Mouse (Mus musculus) gastrocnemius, adult 2 months (tissue): ENCODE measurements around the gene Lypd6b. TPM values are rescaled to one million over a fixed set of nuclear protein-coding genes. Genes with fewer than 3 reads are reported as not detected.

ENCODE experiments used
- DNase-seq: peaks from one replicate; pipeline ENCODE4 v3.0.0; 2022
- H3K27ac ChIP-seq: fragments of 200-600 bp; 2 replicates; pipeline ENCODE4 v1.8.1; 2022; ENCODE audit warnings: mild to moderate bottlenecking
- H3K4me3 ChIP-seq: fragments of 200-600 bp; 2 replicates; pipeline ENCODE4 v1.8.1; 2022; ENCODE audit warnings: mild to moderate bottlenecking, moderate library complexity
- CTCF ChIP-seq: fragments of 200-600 bp; IDR thresholded peaks from 2 replicates; pipeline ENCODE4 v1.8.1; 2022; ENCODE audit warnings: antibody characterized with exemption, mild to moderate bottlenecking, moderate library complexity
- intact Hi-C: fragments of 180-260 bp; cut with DNase I; formaldehyde crosslinking; loops from one replicate; pipeline ENCODE4 v1.15.1; 2025
- total RNA-seq, 2 experiments: library from RNA; stranded (reverse); gene quantifications; 2 replicates each; pipeline ENCODE4 v1.2.3; 2021

Gene Lypd6b
- total RNA-seq, 2 experiments from 2014 or later = not detected

DNA sequence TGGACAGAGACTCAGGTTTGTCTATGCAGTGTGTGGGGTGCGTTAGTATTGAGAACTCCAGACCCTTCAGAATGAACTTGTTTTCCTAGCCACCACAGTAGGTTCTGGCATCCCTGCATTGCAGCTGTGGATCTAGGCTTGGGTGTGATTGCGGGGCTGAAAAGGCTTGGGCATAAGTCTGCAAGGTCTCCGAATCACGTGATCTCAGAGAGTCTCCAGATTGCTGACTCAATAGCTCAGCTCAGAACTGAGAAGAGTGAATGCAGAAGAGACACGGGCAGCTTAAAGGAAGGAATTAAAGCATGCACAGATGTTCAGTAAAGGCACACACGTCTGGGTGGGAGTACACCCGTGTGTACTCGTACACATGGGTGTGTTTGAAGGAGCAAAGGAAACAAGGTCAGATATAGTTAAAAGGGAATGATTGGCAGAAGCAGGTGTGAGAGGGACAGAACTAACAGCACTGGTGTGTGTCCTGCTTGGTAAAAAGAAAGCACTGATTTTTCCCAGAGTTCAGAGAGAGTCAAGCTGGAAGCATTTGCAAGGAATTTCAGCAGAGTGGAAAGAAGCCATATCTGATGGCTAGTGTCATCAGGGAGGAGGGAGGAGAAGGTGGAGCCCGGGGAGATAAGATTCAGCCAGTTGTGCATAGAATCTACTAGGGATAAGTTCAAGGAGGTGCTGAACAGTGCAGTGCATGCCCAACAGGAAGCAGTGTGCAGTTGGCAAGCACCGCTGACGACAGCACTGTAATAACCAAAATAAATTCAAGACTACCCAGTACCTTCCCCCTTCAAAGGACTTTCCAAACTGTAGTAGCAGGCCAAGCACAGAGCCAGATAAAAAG lies 37.5 kb upstream of the Lypd6b start:
- peak overlapping the region; percentile 47 for H3K4me3 ChIP-seq
- DNase-seq = no peak
- H3K27ac ChIP-seq = peak overlapping the region; percentile 40; the same call in 1 of the 2 replicates
- intact Hi-C loops = no loop called here
- no peak for TF ChIP-seq CTCF

DNA sequence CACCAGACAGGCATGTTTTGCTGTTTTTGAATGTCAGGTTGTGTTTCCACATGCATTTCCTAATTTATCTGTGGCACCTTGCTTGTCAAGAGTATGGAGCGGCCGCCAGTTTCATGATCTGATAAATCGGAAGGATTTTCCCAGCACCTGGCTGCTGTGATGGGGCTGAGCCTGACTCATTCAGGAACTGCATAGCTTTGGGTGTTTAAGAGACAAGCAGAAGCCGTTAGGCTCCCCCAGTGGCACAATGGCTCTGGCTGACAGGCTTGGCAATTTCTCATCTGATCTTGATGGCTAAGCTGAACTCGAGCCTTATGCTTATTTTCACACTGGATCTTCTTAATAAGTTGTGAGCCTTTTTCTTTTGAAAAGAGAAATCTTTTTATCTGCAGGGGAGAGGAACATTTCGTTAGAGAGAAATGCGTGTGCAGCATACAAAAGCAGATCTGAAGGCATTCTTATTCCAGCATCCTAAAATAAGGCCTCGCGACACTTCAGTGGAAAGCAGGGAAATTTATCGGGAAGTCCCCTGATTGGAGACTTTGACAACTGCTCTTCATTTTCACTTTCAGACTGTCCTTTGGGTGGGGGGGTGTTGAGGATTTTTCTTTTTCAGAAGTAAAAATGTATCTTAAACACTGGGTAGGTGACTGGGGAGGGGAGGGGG lies 35.8 kb upstream of the Lypd6b start:
- H3K27ac ChIP-seq = no peak overlapping the region
- no peak overlapping the region for H3K4me3 ChIP-seq
- intact Hi-C loops = no loop called here
- no peak for DNase-seq
- no peak for TF ChIP-seq CTCF

DNA sequence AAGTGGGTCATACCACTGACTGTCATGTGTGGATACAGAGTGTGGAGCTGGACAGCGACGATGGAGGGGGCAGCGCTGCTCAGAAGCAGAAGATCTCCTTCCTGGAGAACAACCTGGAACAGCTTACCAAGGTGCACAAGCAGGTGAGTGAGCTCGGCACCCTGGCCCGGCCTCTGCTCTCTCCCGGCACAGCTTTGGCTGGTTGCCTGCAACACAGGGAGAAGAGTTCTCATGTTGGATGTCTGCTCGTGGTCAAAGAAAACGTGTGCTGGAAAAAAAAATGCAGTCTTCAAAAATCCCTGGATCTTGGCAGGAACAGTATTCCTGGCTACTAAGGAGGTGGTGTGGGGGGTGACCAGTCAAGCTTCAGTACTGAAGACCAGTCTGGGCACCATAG lies 35.3 kb upstream of the Lypd6b start:
- no peak for DNase-seq
- intact Hi-C loops = no loop called here
- no peak overlapping the region for H3K4me3 ChIP-seq
- TF ChIP-seq CTCF = no peak
- H3K27ac ChIP-seq = no peak overlapping the region

DNA sequence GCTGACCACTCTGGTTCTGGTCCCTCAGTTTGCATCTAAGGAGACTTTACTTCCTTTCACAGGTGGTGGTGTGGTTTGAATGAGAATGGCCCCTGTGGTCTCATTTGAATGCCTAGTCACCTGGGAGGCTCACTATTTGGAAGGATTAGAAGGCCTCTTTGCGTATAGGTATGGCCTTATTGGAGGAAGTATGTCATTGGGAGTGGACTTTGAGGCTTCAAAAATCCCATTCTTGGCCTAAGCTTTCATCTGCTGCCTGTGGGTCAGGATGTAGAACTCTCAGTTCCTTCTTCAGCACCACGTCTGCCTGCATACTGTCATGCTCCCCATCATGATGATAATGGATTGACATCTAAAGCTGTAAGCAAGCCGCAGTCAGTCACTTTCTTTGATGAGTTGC lies 34.4 kb upstream of the Lypd6b start:
- no peak overlapping the region for H3K27ac ChIP-seq

DNA sequence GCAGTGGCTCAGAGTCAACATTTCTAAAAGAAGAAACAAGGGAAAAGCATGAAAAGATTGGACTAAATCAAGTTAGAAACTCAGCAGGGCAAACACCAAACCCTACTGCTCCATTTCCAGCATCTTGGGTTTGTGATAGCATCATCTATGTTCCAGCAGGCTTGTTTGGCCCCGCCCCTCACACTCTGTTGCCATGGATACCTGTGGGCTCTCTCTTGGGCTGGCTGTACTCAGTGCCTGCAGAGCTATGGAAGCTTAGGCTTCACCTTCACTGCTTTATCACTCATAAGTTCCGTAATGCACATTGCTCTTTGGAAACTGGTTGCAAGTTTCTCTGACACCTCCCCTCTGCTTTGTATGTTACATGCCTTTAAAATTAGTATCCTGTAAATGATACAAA lies 32.4 kb upstream of the Lypd6b start:
- no peak for DNase-seq
- TF ChIP-seq CTCF = no peak
- Histone ChIP-seq H3K4me3 (no peak overlapping the region), H3K27ac (no peak overlapping the region)
- intact Hi-C loops = no loop called here

More for the DNA sequence above, 34.4 kb upstream of the Lypd6b start:
- no peak for DNase-seq
- no peak overlapping the region for H3K4me3 ChIP-seq
- intact Hi-C loops = no loop called here
- TF ChIP-seq CTCF = no peak

DNA sequence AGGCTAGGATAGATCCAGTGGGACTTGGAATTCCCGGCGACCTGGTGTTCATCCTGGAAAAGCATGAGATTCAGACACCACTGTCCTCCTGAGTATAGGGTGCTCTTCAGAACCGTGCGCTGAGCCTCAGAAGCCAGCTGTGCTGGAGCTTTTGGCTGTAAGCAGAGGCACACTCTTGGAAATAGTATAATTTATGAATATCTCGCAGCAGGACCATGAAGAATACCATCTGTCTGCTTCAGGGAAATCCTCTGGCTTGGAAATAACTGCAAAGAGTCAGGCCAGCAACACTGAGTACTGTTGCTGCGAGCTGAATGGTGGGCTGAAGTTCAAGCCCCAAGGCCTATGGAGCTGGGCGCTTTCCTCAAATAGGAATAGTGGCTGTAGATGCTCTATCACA lies 29.9 kb upstream of the Lypd6b start:
- intact Hi-C loops = no loop called here
- no peak for DNase-seq
- TF ChIP-seq CTCF = no peak
- H3K4me3 ChIP-seq = no peak overlapping the region
- no peak overlapping the region for H3K27ac ChIP-seq

DNA sequence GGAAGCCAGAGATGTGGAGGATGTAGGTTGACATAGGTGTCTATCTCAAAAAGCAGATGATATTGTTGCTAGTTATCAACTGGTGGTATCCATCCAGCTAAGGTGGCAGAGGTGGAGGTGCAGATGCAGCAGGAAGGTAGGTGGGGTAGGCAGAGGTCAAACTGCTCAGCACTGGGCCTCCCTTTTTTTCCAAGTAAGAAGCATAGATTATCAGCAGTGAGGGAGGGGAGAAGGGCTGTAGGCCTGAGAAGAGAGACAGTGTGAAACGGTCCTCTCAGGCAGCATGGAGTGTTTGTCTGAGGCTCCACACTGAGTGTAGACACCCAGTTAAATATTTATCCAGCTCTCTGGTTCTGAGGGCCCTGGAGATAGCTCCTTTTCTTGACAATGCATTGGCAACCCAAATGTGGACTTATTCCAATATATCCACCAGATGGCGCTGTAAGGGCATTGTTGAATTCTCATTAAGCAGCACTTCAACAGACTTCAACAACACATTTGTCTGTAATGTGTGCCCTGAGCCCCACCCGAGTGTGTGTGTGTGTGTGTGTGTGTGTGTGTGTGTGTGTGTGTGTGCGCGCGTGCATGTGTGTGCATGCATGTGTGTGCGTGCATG lies 23.0 kb upstream of the Lypd6b start:
- TF ChIP-seq CTCF = peak; percentile 67
- intact Hi-C loops = loop anchor here (1.0 kb wide), 1 partner anchor 508 kb away; no protein-coding TSS in a partner anchor
- DNase-seq = no peak
- Histone ChIP-seq H3K27ac (no peak overlapping the region), H3K4me3 (no peak overlapping the region)

DNA sequence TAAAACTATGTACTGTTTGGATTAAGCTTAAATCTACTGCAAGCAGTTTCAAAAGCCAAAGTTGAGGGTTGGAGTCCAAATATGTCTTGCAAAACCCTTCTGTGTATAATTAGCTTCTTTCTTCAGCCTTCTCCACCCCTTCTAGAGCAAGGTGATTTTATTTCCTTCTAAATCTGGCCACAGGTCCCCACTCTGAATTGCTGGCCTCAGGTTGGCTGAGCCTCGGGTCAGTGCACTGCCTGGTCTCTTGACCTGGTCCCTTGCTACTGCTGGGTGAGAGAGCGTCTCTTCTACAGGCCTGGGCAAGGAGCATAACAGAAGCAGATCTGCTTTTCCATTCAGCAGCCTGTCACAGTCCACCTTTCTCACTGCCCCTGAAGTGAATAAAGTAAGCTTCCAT lies 18.6 kb upstream of the Lypd6b start:
- intact Hi-C loops = loop anchor here (5.0 kb wide), 1 partner anchor 518 kb away; no protein-coding TSS in a partner anchor

DNA sequence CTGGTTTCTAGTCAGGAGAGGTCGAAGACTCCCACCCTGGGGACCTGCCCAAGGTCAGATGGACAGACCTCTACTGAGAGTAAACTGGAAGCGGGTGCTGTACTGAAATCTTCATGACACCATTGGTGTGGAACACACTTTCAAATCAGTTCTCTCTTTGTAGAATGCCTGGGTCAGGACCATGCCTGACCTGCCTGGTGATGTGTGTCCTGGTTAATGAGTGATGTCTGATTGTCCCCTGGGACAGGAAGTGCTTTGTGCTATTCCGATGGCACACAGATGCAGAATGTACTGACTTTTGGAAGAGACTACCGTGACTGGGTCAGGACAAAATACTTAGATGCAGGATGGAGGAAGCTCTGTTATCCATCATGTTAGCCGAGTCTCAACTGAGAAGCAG lies 17.0 kb upstream of the Lypd6b start:
- Histone ChIP-seq H3K4me3 (no peak overlapping the region), H3K27ac (no peak overlapping the region)
- no peak for TF ChIP-seq CTCF
- no peak for DNase-seq
- intact Hi-C loops = no loop called here

More for the DNA sequence above, 18.6 kb upstream of the Lypd6b start:
- Histone ChIP-seq H3K27ac (no peak overlapping the region), H3K4me3 (no peak overlapping the region)
- no peak for TF ChIP-seq CTCF
- no peak for DNase-seq

DNA sequence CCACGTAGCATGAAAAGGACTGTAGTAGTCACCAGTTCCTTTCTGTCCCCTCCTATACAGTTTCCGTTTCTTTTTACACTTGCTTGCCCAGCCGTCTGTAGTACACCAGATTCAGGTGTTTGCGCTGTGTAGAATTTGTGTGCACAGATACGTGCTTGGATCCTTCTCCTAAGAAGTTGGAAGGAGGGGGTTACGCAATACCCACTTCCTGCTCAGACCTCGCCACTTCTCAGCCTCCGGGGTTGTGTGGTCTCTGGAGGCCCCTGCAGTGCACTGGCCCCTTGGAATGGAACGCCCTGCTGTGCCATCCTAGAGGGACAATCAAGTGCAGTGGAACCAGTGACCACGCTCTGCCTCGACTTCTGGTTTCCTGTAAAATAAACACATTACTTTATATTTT lies 16.3 kb upstream of the Lypd6b start:
- intact Hi-C loops = no loop called here
- no peak for TF ChIP-seq CTCF
- Histone ChIP-seq H3K27ac (no peak overlapping the region), H3K4me3 (no peak overlapping the region)
- DNase-seq = no peak

DNA sequence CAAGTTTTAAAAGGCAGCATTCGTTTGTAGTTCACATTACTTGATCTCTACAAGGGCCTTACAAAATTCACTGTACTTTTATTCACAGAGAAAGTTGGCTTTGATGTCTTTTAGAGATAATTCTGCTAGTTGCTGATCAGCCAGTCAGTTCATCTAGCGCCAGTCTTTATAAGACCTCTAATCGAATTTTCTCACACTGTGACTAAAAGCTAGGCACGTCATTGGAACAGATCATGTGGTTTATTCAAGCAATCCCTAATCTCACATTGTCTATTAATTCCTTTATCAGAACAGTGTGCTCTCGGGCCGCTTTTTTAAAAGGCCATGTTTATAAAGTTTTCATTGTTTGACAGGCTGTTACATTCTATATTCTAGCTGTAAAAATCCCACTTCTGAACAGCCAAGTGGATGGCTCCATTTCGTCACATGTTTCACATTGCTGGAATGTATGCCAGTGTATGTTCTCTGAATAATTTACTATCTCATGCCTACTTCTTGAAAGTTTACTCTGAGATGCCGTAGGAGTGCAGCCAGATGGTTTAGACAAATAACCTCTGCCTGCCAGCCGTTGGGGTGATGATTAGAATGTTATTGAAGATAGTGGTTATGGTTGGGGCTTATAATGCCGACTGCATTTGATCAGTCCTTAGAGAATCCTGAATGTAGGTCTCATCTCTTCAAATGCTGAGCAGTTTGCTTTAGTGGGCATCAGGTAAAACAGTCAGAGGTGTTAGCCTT lies 14.1 kb upstream of the Lypd6b start:
- no peak for DNase-seq
- H3K27ac ChIP-seq = no peak overlapping the region
- intact Hi-C loops = no loop called here
- TF ChIP-seq CTCF = no peak
- no peak overlapping the region for H3K4me3 ChIP-seq

DNA sequence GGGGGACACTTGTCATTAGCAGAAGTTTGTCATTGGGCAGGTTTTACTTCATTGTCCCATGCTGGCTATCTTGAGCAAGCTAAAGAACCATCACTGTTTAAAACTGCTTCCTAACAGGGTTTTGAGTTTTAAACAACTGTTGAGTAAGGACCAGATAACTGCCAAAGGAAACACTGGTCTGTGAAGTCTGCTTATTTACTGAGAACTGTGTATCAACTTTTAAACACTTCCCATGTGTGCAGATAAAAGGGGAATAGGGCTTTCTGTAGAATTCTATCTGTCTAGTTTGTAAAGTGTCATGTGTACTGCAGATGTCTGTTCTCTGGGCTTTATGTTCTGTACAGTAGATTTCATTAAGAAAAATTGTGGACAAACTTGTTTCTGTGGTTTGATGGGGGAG lies 13.3 kb upstream of the Lypd6b start:
- DNase-seq = no peak
- Histone ChIP-seq H3K4me3 (no peak overlapping the region), H3K27ac (no peak overlapping the region)
- TF ChIP-seq CTCF = no peak
- intact Hi-C loops = no loop called here
